Mouse (Mus musculus) hematopoietic multipotent progenitor cell, adult 10-12 weeks (in vitro differentiated cells): Measurements from ENCODE around the gene Zc3h12c. TPM values are rescaled to one million over a fixed set of nuclear protein-coding genes. Genes with fewer than 3 reads are reported as not detected.

Experiments used
- polyA plus RNA-seq: library from polyadenylated mRNA; stranded (reverse); fragments of >175 nt; gene quantifications from 2 replicates; pipeline ENCODE4 v1.2.3, GENCODE M21; 2012; ENCODE audit warnings: low replicate concordance

The Zc3h12c gene
- 0.50 and 0.52 TPM in 2 replicates for polyA plus RNA-seq

GRCm38 (mm10) chr9:52167863-52168685 lies at the start of gene Zc3h12c:
Gene Zc3h12c (minus strand): TSS chr9:52168572.

Other genes with a start within 250 kb of the Zc3h12c start
- gene Fdx1, start 205.0 kb downstream of the Zc3h12c start, polyA plus RNA-seq, result 19.3 and 29.8 TPM in 2 replicates
- 19.7 and 25.9 TPM in 2 replicates for gene Rdx, start 121.4 kb downstream of the Zc3h12c start, polyA plus RNA-seq